Mouse (Mus musculus): ENCODE measurements around the gene Cnot10.

Cnot10 gene

DNA sequence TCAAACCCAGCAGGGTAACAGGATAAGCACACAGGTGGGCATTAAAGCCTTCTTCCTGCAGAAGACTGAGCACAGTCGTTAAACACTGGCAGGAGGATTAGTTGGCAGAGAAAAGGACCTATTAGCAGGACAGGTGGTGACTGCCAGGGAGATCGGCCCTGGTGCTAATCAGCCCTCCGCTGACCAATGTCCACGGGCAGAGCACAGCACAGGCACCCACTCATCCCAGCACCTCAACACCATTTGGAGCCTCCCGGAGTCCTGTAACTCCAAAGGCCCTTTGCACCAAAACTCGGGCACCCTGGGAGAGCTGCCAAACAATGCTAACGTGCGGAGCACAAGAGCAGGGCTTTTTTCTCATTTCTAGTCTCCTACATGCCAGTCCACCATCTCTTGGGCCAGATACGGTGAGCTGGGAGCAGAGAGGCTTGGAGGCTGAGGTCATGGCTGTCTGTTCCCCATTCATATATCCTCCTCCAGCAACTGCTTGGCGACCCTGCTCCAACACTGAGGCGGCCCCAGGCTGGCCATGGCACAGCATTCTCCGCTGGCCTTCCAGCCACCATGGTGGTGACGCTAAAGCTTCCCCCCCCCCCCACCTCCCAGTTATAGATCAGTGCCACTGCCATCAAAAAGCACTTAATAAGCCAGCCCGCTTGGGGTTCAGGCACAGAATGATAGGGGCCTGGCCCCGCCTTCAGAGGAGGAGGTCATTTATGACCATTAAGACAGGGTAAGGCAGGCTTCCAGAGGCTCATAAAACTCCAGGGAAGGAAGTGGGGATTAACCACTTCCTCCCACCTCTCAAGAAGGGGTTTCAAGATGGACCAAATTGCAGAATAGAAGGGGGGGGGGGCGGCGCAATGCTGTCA is 95.9 kb downstream of the Cnot10 start:
- DNase-seq = peak; percentile 5

DNA sequence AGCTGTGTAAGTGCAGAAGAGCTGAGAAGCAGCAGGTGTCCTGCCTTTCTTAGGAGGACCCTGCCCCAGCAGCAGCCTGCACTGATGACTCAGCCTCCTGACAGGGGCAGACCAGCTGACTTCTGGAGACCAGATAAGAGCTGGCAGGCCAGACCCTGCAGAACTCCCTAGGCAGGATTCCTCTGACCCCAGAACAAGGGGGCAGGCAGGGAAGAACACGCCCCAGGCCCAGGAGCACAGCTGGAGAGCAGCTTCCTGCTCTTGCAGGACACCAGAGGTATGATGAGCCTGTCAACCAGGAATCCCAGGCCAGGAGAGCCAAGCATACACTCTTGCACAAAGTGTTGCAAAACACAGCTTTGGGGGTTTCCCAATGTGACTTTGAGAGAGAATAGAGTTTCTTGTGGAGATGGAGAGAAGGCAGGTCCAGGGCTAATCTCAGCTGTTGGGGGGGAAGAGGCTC is 98.7 kb downstream of the Cnot10 start:
- no peak for DNase-seq

DNA sequence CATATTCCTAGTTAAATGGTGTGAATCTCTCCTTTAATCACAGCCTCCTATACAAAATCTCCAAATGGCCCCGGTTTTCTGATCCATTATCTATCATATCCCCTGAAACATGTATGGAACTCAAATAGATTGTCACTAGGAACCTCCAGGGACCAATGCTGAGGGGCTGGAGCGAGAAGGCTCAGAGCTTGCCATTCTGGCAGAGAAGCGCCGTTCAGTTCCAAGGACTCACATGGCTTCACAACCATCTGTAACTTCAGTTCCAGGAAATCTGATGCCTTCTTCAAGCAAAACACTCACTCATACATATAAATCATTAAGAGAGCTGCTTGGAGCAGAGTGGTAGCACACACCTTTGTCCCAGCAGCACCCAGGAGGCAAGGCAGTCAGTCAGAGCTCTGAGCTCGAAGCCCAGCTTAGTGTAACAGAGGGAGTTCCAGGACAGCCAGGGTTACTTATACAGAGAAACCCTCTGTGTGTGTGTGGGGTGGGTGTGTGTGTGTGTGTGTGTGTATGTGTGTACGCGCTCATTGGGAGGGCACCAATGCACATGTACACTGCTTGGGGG is 100.9 kb downstream of the Cnot10 start:
- no peak for DNase-seq

DNA sequence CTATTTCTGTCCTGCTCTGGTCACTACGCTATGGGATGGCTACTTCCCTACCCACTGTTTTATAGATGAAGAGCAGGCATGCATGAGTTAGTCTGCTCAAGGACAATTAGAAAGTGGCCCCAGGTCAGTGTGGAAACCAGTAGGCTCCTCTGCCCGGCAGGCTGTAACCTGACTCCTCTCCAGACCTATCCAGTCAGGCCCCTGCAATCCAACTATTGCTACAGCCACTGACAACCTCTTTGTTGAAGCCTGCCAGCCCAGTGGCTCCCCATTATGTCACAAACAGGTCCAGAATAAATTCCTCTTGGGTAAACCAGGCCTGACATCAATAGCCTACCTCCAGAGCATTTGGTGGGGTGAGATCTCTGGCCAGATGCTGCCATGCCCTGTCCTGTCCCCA is 103.4 kb downstream of the Cnot10 start:
- DNase-seq = no peak
